Mouse (Mus musculus) cerebellum, adult 11-12 months (tissue): ENCODE data around the gene Dcaf6.
A peak's percentile ranks its signal among the peaks of the same experiment; 100 is the strongest.

Experiments
- DNase-seq: peaks from one replicate; pipeline ENCODE4 v3.0.0; 2022

The Dcaf6 gene

GRCm38 (mm10) chr1:165320141-165320934, 139.9 kb downstream of the Dcaf6 start:
- peak; percentile 48 for DNase-seq

- DNase-seq = no peak
Observed at GRCm38 (mm10) chr1:165316361-165316760, 143.9 kb downstream of the Dcaf6 start.

- DNase-seq = no peak
Observed at GRCm38 (mm10) chr1:165308180-165308579, 152.1 kb downstream of the Dcaf6 start.

DNA sequence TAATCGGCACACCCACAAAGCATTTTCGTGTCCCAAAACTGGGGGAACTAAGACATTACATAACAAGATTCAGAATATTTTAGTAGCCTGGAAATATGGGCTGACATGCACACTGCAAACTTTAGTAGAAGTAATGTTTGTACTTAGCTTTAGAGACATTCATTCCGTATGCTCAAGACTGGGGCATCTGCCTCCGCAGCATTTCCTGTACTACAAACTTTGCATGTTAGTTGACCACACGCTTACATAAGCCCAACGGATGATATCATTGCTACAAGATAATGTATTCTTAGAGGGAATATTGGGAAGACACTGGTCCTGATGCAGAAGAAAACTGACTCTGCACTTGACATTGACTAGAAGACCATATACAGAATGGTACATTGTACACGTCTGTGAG, 155.9 kb downstream of the Dcaf6 start:
- DNase-seq = no peak

DNA sequence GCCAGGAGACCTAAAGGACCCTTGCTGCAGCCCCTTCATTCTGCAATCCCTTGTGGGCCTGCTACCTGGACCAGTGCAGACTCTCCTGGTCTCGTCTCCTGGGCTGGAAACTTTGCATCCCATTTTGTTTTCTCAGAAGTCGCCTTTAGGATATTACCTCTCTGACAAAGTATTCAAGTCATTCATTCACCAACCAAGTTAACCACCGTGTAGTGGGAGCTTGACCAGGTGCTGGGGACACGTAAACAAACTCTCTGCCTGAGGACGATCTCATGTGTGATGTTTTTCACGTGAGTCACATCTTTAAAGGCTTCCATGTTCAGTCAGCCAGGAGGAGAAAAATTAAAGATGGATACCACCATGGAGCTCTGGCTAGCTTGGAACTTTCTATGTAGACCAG, 157.1 kb downstream of the Dcaf6 start:
- no peak for DNase-seq

DNA sequence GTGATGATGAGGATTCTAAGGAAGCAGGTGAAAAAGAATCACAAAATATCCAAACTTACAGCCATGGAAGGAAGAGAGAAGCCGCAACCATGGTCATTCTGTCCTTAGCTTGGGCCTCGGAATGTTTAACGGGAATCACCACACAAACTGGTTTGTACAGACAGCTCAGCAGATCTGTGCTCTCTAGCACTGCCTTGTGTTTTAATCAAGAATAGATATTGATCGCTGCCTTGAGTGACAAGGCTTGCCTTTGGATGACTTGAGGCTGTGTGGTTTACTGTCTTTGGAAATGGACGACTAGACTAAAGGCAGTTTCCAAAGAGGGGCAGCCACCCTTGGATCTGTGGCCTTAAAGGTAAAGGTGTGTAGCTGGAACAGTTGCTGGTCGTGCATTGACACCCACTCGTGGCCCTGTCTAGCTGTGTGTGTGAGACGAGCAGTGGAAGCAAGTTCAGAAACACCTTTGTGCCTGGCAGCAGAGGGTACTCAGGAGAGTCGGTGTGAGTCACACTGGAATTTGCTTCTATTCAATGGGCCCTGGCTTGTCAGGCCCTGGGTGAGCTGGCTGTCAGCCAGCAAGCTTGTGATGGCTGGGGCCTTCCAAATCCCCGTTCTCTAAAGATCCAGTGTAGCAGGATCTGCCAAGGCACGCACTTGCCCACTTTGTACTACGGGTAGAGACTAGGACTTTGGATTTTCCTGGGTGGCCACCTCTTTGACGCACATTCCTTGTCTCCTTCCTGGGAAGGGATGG, 157.6 kb downstream of the Dcaf6 start:
- no peak for DNase-seq

- no peak for DNase-seq
Observed at GRCm38 (mm10) chr1:165301567-165301966, 158.7 kb downstream of the Dcaf6 start.

- DNase-seq = no peak
Observed at GRCm38 (mm10) chr1:165301108-165301507, 159.2 kb downstream of the Dcaf6 start.

DNA sequence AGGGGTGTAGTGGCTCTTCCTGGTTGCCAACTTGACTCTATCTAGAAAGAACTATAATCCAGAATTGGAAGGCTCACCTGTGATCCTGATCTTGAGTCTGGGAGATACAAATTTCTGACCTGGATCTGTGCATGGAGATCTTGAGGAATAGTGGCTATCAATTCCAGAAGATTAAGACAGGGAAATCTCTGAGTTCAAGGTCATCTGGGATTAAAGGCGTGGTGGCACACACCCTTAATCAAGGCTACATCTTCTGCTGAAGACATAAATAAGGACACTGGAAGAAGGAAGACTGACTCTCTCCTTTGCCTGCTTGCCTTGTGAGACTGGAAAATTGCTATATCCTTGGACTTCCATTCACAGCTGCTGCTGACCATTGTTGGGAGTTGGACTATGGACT, 164.8 kb downstream of the Dcaf6 start, which contains the start of gene Gpr161:
TSS of gene Gpr161 (plus strand) at position 301 of the 400 bp plus-strand sequence.
- DNase-seq = no peak

DNA sequence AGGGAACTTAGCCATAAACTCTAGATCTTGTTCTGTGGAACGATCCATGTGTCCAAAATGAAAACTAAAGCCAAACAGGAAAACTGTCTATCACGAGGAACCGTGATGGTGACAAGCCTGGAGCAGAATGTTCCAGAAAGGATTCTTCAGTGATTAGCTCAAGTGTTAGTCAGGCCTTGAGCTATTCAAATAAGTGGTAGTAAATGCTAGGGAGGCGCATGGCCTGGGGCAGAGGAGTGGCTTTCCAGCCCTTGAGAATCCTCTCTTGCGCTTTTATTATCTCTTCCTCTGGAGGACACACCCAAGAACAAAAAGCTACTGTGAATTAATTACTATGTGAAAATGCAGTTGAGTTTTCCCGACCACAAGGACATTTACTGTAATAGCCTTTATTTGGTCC, 168.7 kb downstream of the Dcaf6 start:
- no peak for DNase-seq

- DNase-seq = no peak
Observed at GRCm38 (mm10) chr1:165289831-165290230, 170.4 kb downstream of the Dcaf6 start.

GRCm38 (mm10) chr1:165288165-165288564, 172.1 kb downstream of the Dcaf6 start:
- DNase-seq = no peak

DNA sequence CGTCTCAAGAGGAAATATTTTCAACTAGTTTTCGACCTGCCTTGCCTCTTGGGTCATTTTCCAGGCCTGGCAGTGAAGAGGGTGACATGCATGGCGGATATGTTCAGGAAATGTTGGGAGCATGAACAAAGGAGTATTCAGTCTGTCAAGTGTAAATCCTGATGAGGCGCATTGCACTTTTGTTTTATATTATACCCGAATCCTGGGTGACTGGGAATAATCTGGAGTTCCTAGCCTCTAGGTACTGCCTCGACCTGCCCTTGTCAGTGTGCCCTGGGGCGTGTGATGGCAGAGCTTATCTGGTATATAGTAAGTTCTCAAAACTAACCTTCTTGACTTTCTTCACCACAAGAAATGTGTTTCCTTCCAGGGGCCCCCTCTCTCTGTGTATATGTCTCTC, 176.2 kb downstream of the Dcaf6 start:
- DNase-seq = no peak

DNA sequence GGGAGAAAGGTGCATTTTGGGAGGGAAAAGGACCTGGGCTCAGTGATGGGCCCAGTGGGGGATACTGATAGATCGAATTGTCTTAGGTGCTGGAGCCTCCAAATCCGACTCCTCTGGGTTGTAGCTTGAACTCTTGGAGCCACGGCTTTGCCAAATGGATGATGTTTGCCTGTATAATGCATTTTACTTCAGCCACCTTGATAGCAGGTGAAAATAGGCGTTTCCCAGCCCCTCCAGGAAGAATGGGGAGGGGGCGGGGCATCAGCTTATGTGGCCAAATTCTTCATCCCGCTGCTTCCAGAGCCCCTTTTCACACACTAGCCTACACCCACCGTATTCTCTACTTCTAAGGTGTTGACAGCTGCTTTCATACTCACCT, 177.3 kb downstream of the Dcaf6 start:
- DNase-seq = no peak

DNA sequence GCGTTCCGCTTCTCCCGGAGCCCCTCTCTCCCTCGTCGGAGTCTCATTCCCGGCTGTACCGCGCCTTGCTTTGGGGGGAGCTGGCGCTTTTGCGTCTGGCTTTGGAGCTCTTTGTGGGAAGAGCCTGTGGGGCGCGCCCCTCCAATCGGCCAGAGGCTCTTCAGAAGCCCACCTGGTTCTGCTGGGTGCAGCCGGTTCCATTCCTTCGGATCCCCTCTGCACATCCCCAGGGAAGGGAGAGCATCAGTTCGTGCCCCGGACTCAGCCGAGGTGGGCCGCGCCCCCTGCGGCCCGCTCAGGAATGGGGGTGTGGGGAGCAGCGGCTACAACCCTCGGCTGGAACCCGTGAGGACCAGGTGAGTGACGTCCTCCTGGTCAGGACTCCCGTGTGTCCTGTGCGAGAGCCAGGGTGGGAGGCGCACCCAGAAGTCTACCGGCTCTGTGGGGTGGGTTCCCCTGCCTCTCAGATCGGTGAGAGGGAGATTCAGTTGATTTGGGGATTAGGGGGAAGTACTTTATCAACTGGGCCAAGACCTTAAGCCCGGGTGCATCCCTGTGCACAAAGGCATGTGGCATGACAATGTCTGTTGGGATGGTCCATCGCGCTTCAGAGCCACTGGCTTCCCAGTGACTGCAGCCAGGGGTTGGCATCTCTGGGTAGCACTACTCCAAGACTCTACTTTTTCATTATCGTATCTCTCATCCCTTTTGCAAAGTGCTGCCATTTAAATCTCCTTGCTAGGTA, 177.9 kb downstream of the Dcaf6 start:
- DNase-seq = no peak

- peak; percentile 7 for DNase-seq
Observed at GRCm38 (mm10) chr1:165281351-165282221, 178.7 kb downstream of the Dcaf6 start.

GRCm38 (mm10) chr1:165280741-165281140, 179.5 kb downstream of the Dcaf6 start:
- no peak for DNase-seq
